Mouse (Mus musculus) layer of hippocampus, adult 18-20 months (tissue): ENCODE data around the gene Cdsn. TPM values are rescaled to one million over a fixed set of nuclear protein-coding genes. Genes with fewer than 3 reads are reported as not detected.

Experiments
- DNase-seq, 2 experiments: peaks; one replicate each; pipeline ENCODE4 v3.0.0; 2022; ENCODE audit warnings: low spot score in 2 of 2
- total RNA-seq, 2 experiments: library from RNA; stranded (reverse); gene quantifications; 2 replicates each; pipeline ENCODE4 v1.2.3; 2021

The Cdsn gene
- total RNA-seq, 2 experiments from 2014 or later: 0.20 to 0.22 TPM

DNA sequence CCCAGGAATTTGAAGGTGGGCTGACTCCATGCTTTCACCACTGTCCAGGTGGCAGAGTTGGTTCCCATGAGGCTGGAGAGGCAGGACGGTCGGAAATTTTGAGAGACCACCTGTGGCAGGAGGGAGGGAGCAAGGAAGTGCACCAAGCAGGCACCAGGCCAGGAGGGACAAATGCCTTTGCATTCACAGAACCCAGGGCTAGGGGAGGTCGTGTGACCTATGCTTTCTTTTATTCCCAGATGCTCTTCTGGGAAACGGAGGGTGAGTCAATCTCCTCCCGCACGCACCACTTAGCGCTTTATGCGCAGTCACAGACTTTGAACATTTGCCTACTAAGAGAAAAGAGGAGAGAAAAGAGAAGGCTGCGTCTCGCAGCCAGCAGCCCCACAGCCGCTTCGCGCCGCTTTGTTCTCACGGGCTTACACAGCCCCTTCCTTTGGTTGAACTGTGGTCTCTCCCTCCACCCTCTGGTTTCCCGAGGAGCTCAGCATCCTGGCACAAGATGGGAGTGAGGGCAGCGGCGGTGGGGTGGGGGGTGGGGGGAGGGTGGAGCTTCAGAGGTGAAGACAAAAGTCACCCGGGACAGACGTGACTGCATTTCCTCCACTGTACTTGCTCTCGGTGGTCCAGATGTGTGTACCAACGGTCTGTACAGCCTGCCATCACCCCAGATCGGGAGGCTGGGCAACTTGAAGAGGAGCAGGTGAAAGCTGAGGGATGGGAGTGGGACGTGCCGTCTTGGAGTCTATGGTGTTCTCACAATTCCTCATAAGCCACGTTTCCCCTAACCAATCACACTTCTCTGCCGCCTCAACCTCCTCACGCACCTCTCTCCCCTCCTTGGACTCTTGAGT, 17.4 kb downstream of the Cdsn start:
- DNase-seq: no peak

GRCm38 (mm10) chr17:35570836-35571235, 18.9 kb downstream of the Cdsn start:
- no peak for DNase-seq

DNA sequence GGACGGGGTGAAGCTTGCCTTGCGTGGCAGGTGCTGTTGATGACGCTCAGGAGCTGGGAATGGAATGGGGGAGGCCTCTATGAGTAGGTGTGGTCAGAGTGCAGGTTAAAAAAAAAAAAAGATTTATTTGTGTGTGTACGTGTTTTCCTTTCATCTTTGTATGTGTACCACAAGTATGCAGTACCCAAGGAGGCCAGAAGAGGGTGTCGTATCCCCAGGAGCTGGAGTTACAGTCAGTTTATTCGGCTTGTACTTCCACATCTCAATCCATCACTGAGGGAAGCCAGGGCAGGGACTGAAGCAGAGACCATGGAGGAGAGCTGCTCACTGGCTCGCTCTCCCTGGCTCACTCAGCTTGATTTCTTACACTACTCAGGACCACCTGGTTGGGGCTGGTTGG, 19.5 kb downstream of the Cdsn start:
- no peak for DNase-seq

DNA sequence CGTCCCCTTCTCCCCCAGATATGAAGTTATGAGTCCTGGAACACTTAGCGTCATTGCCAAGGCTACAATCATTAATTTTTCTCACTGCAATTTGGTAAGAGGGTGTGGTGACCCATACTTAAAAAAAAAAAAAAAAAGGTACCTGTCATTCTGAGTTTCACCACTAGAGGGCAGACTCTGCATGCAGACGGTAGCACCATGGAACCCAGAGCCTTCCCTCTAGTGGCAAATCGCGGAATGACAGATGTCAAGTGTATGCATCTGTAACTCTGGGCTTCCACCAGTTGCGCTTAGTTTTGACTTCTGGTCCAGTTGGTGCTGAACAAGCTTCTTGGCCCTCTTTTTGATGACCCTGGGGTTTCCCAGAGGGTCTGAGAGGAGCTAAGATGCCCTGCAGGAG, 26.3 kb downstream of the Cdsn start:
- DNase-seq: peak in 1 of 2 experiments; percentile 83

- DNase-seq: no peak
Measured at GRCm38 (mm10) chr17:35582900-35583299, 31.0 kb downstream of the Cdsn start.

GRCm38 (mm10) chr17:35584330-35584937, 32.5 kb downstream of the Cdsn start:
- peak; percentile 73 to 91 for DNase-seq

DNA sequence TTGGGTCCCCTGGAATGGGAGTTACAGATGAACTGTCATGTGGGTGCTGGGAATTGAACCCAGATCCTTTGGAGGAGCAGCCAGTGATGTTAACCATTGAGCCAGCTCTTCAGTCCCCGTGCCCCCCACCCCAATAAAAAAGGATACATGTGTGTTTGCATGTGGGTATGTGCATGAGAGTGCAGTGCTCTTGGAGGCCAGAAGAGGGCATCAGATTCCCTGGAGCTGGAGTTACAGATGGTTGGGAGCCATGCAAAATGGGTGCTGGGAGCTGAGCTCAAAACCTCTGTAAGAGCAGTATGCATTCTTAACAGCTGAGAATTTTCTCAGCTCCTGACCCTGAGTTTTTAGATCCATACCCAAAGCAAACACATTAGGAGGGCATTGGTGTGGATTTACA, 35.4 kb downstream of the Cdsn start:
- DNase-seq: no peak

GRCm38 (mm10) chr17:35588387-35588786, 36.5 kb downstream of the Cdsn start:
- no peak for DNase-seq

GRCm38 (mm10) chr17:35590410-35591218, 38.7 kb downstream of the Cdsn start:
- peak; percentile 69 to 81 for DNase-seq

DNA sequence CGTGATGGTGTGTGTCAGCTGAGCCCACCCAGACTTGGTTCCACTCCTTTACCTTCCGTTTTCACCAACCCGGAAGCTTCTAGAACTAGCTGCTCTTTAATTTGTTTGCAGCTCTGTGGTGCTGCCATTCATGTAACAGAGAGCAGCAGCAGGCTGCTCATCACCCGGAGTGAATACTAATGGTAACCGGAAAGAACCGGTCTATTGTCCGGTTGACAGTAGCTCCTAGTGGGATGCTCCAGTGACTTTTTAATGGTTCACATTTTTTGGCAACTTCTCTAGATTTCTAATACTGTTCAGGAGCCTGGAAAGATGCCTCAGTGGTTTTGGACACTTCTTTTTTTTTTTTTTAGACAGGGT, 39.3 kb downstream of the Cdsn start:
- DNase-seq: no peak

DNA sequence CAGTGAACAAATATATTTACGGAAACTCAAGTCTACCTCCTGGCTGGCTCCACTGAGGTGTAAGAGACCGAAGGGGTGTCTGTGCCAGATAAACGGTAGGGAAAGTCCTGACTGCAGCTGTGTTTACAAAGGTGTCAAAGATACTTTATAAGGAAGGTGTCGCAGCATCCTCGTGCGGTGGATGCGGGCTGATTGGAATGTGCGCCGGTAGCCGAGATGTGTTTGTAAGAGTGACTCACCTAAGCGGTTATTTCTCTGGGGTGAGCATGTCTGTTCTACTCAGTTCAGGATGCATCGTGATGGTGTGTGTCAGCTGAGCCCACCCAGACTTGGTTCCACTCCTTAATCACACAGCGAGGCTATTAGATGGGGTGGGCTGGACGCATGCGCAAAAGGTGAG, 39.8 kb downstream of the Cdsn start:
- no peak for DNase-seq

DNA sequence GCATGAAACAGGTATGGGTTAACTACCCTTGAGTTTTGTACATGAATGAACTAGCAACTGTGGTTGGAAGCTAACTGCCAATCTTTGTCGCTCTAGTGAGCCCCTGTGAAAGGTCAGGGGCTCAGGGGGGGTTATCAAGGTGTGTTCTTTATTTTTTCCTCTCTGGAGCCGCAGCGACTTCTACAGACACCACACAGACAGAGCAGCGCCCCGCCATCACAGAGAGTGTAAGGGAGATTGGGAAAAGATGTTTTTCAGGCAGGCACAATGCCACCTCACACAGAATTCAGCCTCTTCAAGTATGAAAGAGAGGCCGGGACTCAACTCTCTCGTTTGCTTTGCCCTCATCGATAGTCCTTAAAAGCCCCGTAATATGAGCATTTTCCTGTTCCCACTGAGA, 40.2 kb downstream of the Cdsn start:
- DNase-seq: no peak

- DNase-seq: no peak
Measured at GRCm38 (mm10) chr17:35593786-35594185, 41.9 kb downstream of the Cdsn start.

DNA sequence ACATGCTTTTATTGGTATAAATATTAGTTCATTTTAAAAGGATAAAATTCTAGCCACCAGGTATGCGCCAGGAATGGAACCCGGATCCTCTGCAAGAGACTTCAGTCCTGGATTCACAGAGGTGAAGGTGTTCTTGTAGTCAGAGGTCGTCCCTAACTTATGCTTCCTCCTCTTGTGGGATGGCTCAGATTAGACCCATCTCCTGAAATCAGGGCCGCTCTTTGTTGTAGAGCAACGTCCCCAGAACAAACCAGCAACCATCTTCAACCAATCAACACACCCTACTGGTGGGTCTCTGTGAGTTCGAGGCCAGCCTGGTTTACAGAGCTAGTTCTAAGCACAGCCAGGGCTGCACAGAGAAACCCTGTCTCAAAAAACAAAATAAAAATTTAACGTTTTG, 42.5 kb downstream of the Cdsn start:
- DNase-seq: no peak

GRCm38 (mm10) chr17:35597399-35597798, 45.5 kb downstream of the Cdsn start:
- no peak for DNase-seq

- DNase-seq: no peak
Measured at GRCm38 (mm10) chr17:35601249-35601648, 49.3 kb downstream of the Cdsn start, which contains the start of gene Sfta2. Gene Sfta2 (plus strand): TSS chr17:35601549.

GRCm38 (mm10) chr17:35601736-35602354, 49.9 kb downstream of the Cdsn start:
- no peak for DNase-seq
